Mouse (Mus musculus) left cerebral cortex, adult 9 months (tissue): ENCODE results near the gene Tubb2b.
"Not testable (repeated sequence)": the region's sequence is repeated elsewhere in the genome, so short reads cannot be mapped to it uniquely, and the experiment has no call there.

Source experiments
- DNase-seq, 2 experiments: peaks; one replicate each; pipeline ENCODE4 v3.0.0; 2022; ENCODE audit warnings: low spot score in 2 of 2

Gene Tubb2b

DNA sequence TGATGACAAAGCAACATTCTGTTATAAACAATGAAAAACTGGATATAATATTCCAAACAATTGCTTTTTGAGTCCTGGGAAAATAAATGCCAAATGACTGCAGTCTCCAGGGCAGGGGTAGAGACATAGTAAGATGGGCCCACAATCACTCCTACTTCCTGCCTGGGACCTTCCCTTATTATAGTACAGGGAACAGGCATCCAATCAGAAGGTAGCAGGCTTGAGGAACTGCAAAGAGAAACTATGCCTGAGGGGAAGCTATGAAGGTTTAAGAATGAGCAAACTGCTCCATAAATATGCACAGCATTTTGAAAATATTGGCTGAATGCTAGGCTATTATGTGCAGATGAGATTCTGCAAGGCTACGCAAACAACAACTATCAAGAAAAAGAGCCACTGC, 23.3 kb downstream of the Tubb2b start:
- DNase-seq, result no peak

DNA sequence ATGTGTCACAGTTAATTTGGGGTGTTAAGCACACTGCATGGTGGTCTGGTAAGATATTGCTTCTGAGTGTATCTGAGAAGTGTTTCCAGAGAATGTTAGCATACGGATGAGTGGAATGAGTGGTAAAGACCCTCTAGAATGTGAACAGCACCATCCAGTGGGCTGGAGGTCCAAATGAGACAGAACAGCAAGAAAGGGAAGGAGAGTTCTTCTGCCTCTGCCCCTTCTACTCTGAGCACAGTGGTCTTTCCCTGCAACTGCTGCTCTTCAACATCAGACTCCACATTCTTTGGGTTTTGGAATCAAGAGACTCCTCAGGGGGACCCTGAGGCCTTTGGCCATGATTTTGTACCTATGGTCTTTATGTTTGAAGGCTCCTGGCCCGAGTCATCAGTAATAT, 24.0 kb downstream of the Tubb2b start:
- DNase-seq, result no peak

- DNase-seq, result no peak
Observed at GRCm38 (mm10) chr13:34105364-34105763, 24.9 kb downstream of the Tubb2b start.

- no peak for DNase-seq
Observed at GRCm38 (mm10) chr13:34101908-34102307, 28.4 kb downstream of the Tubb2b start.

DNA sequence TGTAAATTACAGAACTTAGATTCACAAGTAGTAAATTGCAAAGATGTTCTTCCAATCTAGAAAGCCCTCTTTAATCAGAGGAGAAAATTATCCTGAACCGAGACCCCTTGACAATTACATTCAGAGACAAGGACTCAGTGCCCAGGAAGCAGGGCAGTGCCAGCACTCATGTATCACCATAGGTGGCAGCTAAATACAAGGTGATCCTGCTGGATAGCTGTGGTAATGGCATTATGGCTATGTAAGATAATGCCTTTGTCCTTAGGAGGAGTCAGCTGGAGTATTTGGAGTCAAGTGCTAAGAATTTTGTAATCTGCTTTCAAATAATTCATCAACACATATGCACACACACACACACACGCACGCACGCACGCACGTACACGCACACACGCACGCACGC, 29.0 kb downstream of the Tubb2b start:
- no peak for DNase-seq

DNA sequence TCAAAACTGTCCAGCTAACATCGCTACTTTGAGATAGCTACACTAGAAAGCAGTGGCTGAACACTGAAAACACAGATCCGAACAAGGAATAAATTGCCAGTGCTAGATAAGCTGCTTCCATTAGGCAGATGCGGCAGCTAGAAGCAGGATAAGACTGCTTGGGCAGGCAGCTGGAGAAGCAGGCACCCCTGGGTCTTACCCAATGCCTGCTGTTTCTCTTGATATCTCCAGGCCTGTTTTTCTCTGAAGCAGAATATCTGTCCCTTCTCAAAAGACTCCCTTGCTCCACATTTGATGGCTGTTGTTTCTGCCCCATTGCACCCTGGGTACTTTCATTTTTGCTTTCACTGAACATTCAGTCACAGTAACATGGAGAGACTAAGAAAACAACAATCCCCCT, 29.5 kb downstream of the Tubb2b start:
- DNase-seq, result no peak

DNA sequence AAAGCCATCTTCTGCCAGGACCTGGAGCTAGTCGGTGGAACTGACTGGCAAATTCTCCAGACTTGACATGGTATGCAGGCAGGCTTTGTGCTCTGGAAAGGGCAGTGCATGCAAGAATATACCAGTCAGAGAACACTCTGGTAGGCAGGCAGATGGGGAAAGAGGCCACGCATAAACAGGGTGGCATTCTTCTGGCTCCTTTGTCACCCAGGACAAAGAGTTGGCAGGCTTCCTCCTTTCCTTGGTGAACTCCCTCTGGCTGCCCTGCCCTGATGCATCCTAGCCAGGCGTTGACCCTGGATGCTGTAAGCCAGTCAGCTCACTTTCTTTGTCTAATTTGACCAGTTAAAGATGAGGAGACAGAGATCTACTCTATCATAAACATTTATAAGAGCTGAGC, 33.2 kb downstream of the Tubb2b start:
- no peak for DNase-seq

GRCm38 (mm10) chr13:34096455-34096854, 33.8 kb downstream of the Tubb2b start:
- DNase-seq, result no peak

DNA sequence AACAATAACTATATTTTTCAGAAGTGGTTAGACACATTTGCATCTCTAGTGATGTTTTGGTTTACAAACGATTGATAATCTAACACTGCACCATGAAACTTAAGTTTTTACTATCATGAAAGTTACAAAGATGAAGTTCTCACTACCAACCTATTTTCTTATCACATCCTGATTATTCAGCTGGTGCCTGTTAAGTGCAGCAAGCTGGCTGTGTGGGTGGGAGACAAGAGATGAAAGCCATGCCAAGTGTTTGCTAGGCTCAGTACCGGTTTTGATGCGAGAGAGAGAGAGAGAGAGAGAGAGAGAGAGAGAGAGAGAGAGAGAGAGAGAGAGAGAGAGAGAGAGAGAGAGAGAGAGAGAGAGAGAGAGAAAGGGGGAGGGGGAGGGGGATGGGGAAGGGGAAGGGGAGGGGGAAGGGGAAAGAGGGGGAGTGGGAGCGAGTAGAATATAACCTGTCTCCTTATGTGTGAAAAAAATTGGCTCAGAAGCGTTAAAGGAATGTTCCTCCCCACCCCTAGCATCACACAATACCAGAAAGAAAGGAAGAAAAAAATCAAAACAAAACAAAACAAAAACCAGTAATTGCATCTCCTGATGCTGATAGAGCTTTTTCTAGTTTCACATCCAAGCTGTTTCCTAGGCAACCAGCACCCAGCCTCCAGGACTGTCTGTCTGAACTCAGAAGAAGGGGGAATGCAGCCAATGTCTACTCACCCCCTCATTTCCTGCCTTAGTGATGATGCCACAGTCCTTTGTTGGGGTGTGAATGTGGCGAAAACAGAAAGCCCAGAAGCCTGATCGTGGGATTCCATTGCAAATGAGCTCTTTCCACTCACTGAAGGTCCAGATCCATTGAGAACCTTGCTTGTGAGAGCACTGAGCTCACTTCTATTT, 34.5 kb downstream of the Tubb2b start:
- DNase-seq, result peak; percentile 87 to 91

DNA sequence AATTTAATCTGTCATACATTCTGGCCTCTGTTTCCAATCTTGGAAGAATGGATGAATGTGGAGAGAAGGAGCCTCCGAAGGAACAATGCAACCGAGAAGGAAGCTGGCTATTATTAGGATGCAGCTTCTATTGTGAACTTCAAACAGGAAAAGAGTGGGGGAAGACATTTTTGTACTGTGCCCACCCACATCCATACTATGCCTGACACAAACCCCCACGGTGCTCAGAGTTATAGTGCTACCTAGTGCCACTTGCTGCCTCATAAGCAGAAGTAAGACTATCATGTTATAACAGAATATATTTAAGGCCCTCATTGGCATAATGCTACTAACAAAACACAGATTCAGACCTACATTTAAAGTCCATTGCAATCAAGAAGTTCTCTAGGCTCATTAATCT, 40.9 kb downstream of the Tubb2b start:
- DNase-seq, result no peak

DNA sequence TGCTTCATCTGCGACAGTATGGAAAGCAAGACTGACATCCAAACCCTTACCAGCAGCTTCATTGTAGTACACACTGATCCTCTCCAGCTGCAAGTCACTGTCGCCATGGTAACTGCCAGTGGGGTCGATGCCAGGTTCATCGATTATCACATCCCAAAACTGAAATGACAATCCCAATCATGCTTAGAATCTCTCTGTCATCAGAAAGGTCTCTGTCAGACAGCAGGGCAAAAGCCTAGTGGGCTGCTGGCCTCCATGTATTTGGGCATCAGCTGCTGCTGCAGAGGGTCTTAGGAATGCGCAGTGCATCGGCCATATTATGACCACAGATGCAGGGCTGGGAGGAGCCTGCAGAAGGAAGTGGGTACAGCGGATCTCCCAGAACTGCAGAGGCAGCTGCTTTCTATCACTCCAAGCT, 41.4 kb downstream of the Tubb2b start:
- DNase-seq, result no peak

DNA sequence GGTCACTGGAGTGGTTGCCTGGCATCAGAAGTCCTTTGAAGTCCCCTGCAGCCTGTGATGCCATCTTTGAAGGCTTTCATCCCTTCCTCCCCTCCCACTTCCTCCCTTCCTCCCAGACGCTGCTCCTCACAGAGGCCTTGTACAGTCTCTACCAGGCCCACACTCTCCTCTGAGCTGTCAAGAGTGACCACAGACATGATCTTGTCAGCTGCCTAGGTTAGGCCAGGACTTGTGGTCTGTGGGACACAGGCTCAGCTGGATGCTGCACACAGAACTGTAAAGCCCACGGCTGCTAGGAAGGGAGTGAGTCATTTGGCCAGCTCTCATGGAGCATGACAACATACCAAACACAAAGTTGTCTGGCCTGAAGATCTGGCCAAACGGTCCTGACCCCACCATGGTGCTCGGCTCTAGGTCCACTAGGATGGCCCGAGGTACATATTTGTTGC, 42.0 kb downstream of the Tubb2b start:
- DNase-seq, result not testable (repeated sequence)

DNA sequence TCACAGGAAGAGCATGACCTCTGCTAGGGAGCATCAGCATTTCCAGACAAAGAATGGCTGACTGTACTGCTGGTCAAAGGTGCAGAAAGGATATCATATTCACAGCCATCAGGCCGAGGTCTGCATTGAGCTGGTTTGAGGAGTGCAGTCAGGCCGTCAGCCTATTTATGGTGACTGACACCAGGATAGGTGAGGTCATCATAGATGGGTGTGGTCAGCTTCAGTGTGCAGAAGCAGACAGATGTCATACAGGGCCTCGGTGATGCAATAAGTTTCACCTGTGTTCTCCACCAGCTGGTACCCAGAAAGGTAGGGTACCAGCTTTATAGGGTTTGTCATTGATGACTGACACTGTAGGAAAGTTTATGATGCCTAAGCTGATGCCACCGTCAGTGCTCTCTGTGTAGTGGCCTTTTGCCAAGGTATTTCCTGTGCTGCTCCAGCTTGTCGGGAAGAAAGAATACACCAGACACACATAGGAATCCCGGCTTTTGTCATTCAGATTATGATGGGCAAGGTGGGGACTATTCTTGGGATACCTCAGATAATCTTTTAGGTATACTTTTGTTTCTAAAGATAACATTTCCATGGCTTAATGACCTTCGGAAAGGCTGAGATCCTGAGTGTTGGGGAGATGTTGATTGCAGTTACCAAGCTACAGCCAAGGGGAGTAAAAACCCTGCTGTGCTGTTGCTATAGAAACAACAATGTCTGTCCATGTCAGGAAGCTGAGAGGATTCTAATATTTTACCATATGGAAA, 43.0 kb downstream of the Tubb2b start:
- DNase-seq, result no peak

- DNase-seq, result no peak
Observed at GRCm38 (mm10) chr13:34084026-34084750, 46.1 kb downstream of the Tubb2b start.

DNA sequence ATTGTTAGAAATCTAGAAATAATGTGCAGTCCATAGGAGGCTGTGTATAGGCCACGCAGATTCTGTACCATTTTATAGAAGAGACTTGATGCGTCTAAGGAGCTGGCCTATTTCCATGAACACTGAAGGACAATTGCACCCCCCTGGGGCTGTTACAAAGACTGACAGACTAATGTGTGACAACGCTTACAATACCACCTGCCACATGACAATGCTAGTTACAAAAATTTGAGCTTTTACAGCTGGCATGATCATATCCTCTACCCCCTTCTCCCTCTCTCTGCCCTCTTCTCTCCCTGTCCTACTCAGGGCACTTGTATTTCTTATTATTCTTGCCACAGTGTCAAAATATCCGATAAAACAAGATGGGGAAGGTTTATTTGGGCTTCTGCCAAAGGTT, 48.3 kb downstream of the Tubb2b start:
- DNase-seq, result no peak

- DNase-seq, result no peak
Observed at GRCm38 (mm10) chr13:34079801-34080200, 50.5 kb downstream of the Tubb2b start.

DNA sequence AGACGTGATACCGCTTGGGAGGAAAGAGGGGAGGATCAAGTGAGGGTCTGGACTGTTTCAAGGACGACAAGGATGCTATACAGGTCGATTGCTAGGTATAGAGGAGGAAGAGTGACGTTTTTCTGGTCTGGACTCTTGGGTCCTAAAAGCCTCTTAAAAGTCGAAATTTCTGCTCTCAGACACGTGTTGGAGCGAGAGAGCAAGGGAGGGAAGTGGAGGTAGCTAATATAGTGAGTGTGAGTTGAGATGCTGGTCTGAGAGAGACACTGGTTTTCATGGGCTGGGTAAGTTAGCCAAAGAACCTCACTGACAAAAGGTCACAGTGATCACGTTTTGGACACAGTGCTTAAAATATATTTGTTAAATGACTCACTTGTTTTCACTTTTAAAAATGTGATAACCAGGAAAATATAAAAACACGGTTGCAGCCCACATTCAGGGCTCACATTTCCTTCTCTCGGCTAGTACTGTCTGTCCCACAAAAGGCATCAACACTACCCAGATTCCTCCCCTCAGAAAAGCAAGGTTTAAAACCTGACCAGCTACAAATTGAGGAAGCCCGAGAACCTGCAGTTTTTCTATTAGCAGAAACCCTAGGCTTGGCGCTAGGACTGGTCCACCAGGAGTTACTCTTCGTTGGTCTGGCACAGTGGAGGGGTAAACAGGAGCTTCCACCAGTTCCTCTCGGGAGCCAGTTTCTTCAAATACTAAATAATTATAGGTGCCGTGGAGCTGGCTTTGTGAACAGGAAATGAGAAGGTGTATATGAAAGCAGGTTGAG, 51.6 kb downstream of the Tubb2b start:
- no peak for DNase-seq

- peak; percentile 73 to 91 for DNase-seq
Observed at GRCm38 (mm10) chr13:34077492-34078271, 52.6 kb downstream of the Tubb2b start, which contains the start of gene Tubb2a. Gene Tubb2a, minus strand, starts transcription at chr13:34078007.
